Mouse (Mus musculus) forebrain, embryonic 15.5 days (tissue): ENCODE measurements around the gene G3bp2. TPM values are rescaled to one million over a fixed set of nuclear protein-coding genes. Genes with fewer than 3 reads are reported as not detected.
A peak's percentile ranks its signal among the peaks of the same experiment; 100 is the strongest.

Experiments used
- ATAC-seq: fragments of 200-750 bp; cut with Nextera tagmentation; replicated peaks from 2 replicates; pipeline ENCODE4 v1.8.0; 2017; ENCODE audit warnings: mild to moderate bottlenecking, moderate TSS enrichment, moderate library complexity
- H3K27ac ChIP-seq: fragments of 300-500 bp; sonication (generic); replicated peaks from 2 replicates; pipeline ENCODE4 v1.5.1; 2015; ENCODE audit warnings: mild to moderate bottlenecking, inconsistent platforms
- H3K27me3 ChIP-seq: fragments of 300-500 bp; sonication (generic); 2 replicates; pipeline ENCODE4 v1.6.1; 2015; ENCODE audit warnings: inconsistent platforms
- H3K36me3 ChIP-seq: fragments of 300-500 bp; sonication (generic); 2 replicates; pipeline ENCODE4 v1.6.1; 2015; ENCODE audit warnings: mild to moderate bottlenecking, inconsistent platforms
- H3K4me1 ChIP-seq: fragments of 300-500 bp; sonication (generic); 2 replicates; pipeline ENCODE4 v1.6.1; 2015; ENCODE audit warnings: inconsistent platforms
- H3K4me2 ChIP-seq: fragments of 300-500 bp; sonication (generic); replicated peaks from 2 replicates; pipeline ENCODE4 v1.6.1; 2015; ENCODE audit warnings: mild to moderate bottlenecking, inconsistent platforms
- H3K4me3 ChIP-seq: fragments of 300-500 bp; sonication (generic); 2 replicates; pipeline ENCODE4 v1.5.1; 2015; ENCODE audit warnings: mild to moderate bottlenecking, inconsistent platforms
- H3K9ac ChIP-seq: fragments of 300-500 bp; sonication (generic); replicated peaks from 2 replicates; pipeline ENCODE4 v1.6.1; 2015; ENCODE audit warnings: mild to moderate bottlenecking, inconsistent platforms
- H3K9me3 ChIP-seq: fragments of 300-500 bp; sonication (generic); 2 replicates; pipeline ENCODE4 v1.6.1; 2016; ENCODE audit warnings: inconsistent platforms
- WGBS: fragments of 180-500 bp; shearing (Covaris S2); methylation state at CpG from one replicate; pipeline ENCODE4 v1.1.7; 2015; ENCODE audit warnings: mixed read lengths; 5-methylcytosine and 5-hydroxymethylcytosine counted together
- polyA plus RNA-seq: library from polyadenylated mRNA; unstranded; fragments of >200 nt; fragmentation: Nextera tagmentation; extraction: Ambion mirVana; gene quantifications from 2 replicates; pipeline ENCODE4 v1.2.1, GENCODE M21; 2015

G3bp2 gene
- polyA plus RNA-seq, 1 experiment from 2014 or later = 349 TPM

GRCm38 (mm10) chr5:92074061-92074460, 9.5 kb downstream of the G3bp2 start:
- no peaks in the 10 kb centered on the region for H3K27me3 ChIP-seq
- ATAC-seq = no peak
- 91% methylated on average over 14 of the region's 14 CpGs for WGBS
- no peak overlapping the region for H3K27ac ChIP-seq
- H3K4me1 ChIP-seq = peaks cover under 1% of the 10 kb centered on the region; the same call in 1 of the 2 replicates
- H3K36me3 ChIP-seq = peaks cover 16% of the 10 kb centered on the region
- H3K4me2 ChIP-seq = no peak overlapping the region
- H3K4me3 ChIP-seq = no peak overlapping the region
- no peak overlapping the region for H3K9ac ChIP-seq
- no peaks in the 10 kb centered on the region for H3K9me3 ChIP-seq

- 97% methylated on average over 2 of the region's 2 CpGs for WGBS
- Histone ChIP-seq H3K36me3 (peaks cover 69% of the 10 kb centered on the region), H3K4me2 (no peak overlapping the region), H3K9me3 (no peaks in the 10 kb centered on the region), H3K27me3 (no peaks in the 10 kb centered on the region), H3K4me3 (no peak overlapping the region), H3K27ac (no peak overlapping the region), H3K9ac (no peak overlapping the region), H3K4me1 (no peaks in the 10 kb centered on the region)
- ATAC-seq = no peak
These were observed 20.3 kb downstream of the G3bp2 start for GRCm38 (mm10) chr5:92063192-92063591.

GRCm38 (mm10) chr5:92052866-92053265, 30.7 kb downstream of the G3bp2 start:
- Histone ChIP-seq H3K27me3 (no peaks in the 10 kb centered on the region), H3K9me3 (no peaks in the 10 kb centered on the region), H3K27ac (no peak overlapping the region), H3K9ac (no peak overlapping the region), H3K4me2 (no peak overlapping the region), H3K36me3 (peaks cover 57% of the 10 kb centered on the region), H3K4me3 (no peak overlapping the region), H3K4me1 (no peaks in the 10 kb centered on the region)
- no peak for ATAC-seq
- 94% methylated on average over 6 of the region's 6 CpGs for WGBS

GRCm38 (mm10) chr5:92050419-92050818, 33.1 kb downstream of the G3bp2 start:
- no peak overlapping the region for H3K4me3 ChIP-seq
- H3K36me3 ChIP-seq = peaks cover 34% of the 10 kb centered on the region
- H3K4me1 ChIP-seq = no peaks in the 10 kb centered on the region
- H3K9me3 ChIP-seq = no peaks in the 10 kb centered on the region
- no peak overlapping the region for H3K27ac ChIP-seq
- no peak overlapping the region for H3K4me2 ChIP-seq
- no peak for ATAC-seq
- H3K9ac ChIP-seq = no peak overlapping the region
- H3K27me3 ChIP-seq = no peaks in the 10 kb centered on the region
- WGBS = 91% methylated on average over 3 of the region's 3 CpGs

- no peaks in the 10 kb centered on the region for H3K36me3 ChIP-seq
- H3K27me3 ChIP-seq = peaks cover 13% of the 10 kb centered on the region; the same call in 1 of the 2 replicates
- no peaks in the 10 kb centered on the region for H3K9me3 ChIP-seq
- H3K4me2 ChIP-seq = peak within 1 kb of the TSS; percentile 98
- 73% methylated on average over 4 of the region's 4 CpGs for WGBS
- H3K9ac ChIP-seq = peak within 1 kb of the TSS; percentile 55
- H3K4me3 ChIP-seq = peak within 1 kb of the TSS; percentile 92
- ATAC-seq = no peak
- peak within 1 kb of the TSS; percentile 46; the same call in 1 of the 2 replicates for H3K27ac ChIP-seq
- peaks cover 10% of the 10 kb centered on the region for H3K4me1 ChIP-seq
These were observed 39.7 kb downstream of the G3bp2 start, which contains the start of gene Cdkl2 for GRCm38 (mm10) chr5:92043783-92044182. Cdkl2 (minus strand) TSS chr5:92043883.

GRCm38 (mm10) chr5:92042377-92043348, 40.9 kb downstream of the G3bp2 start:
- peak overlapping the region; percentile 55 for H3K9ac ChIP-seq
- ATAC-seq = peak; percentile 99
- peaks cover 10% of the 10 kb centered on the region for H3K4me1 ChIP-seq
- no peaks in the 10 kb centered on the region for H3K9me3 ChIP-seq
- WGBS = under 1% methylated on average over 68 of the region's 68 CpGs
- peak overlapping the region; percentile 46; the same call in 1 of the 2 replicates for H3K27ac ChIP-seq
- H3K4me3 ChIP-seq = peak overlapping the region; percentile 92
- no peaks in the 10 kb centered on the region for H3K36me3 ChIP-seq
- peaks cover 13% of the 10 kb centered on the region; the same call in 1 of the 2 replicates for H3K27me3 ChIP-seq
- peak overlapping the region; percentile 98 for H3K4me2 ChIP-seq

GRCm38 (mm10) chr5:92019960-92020359, 63.6 kb downstream of the G3bp2 start:
- no peaks in the 10 kb centered on the region for H3K36me3 ChIP-seq
- no peak for ATAC-seq
- H3K4me3 ChIP-seq = no peak overlapping the region
- no peak overlapping the region for H3K9ac ChIP-seq
- no peak overlapping the region for H3K4me2 ChIP-seq
- H3K4me1 ChIP-seq = no peaks in the 10 kb centered on the region
- H3K9me3 ChIP-seq = no peaks in the 10 kb centered on the region
- whole genome bisulfite sequencing = 74% methylated on average over 2 of the region's 2 CpGs
- no peak overlapping the region for H3K27ac ChIP-seq
- no peaks in the 10 kb centered on the region for H3K27me3 ChIP-seq

- Histone ChIP-seq H3K27ac (no peak overlapping the region), H3K4me2 (no peak overlapping the region), H3K4me1 (no peaks in the 10 kb centered on the region), H3K9me3 (no peaks in the 10 kb centered on the region), H3K9ac (no peak overlapping the region), H3K27me3 (no peaks in the 10 kb centered on the region), H3K4me3 (no peak overlapping the region), H3K36me3 (no peaks in the 10 kb centered on the region)
- ATAC-seq = no peak
- 63% methylated on average over 7 of the region's 7 CpGs for WGBS
These were observed 71.8 kb downstream of the G3bp2 start for GRCm38 (mm10) chr5:92011756-92012155.

- Histone ChIP-seq H3K9me3 (no peaks in the 10 kb centered on the region), H3K27ac (no peak overlapping the region), H3K36me3 (no peaks in the 10 kb centered on the region), H3K4me3 (no peak overlapping the region), H3K9ac (no peak overlapping the region), H3K4me1 (no peaks in the 10 kb centered on the region), H3K27me3 (no peaks in the 10 kb centered on the region), H3K4me2 (no peak overlapping the region)
- ATAC-seq = no peak
- WGBS = 56% methylated on average over 2 of the region's 2 CpGs
These were observed 73.7 kb downstream of the G3bp2 start for GRCm38 (mm10) chr5:92009827-92010226.

- H3K27me3 ChIP-seq = no peaks in the 10 kb centered on the region
- WGBS = 72% methylated on average over 2 of the region's 2 CpGs
- H3K4me2 ChIP-seq = no peak overlapping the region
- H3K36me3 ChIP-seq = no peaks in the 10 kb centered on the region
- no peak for ATAC-seq
- no peak overlapping the region for H3K4me3 ChIP-seq
- H3K4me1 ChIP-seq = no peaks in the 10 kb centered on the region
- no peak overlapping the region for H3K9ac ChIP-seq
- no peaks in the 10 kb centered on the region for H3K9me3 ChIP-seq
- H3K27ac ChIP-seq = no peak overlapping the region
These were observed 80.5 kb downstream of the G3bp2 start for GRCm38 (mm10) chr5:92003011-92003410.
